Mouse (Mus musculus): ENCODE measurements around the gene Tes.

GRCm38 (mm10) chr6:17112990-17113389 is 48.0 kb downstream of the Tes start:
- TF ChIP-seq CTCF (conservative IDR thresholded peaks at IDR 0.05; ENCODE audit: insufficient read depth, insufficient read length, low read depth, low read length) (no peak), POLR2A (IDR thresholded peaks at IDR 0.05; ENCODE audit: low read depth, low read length) (no peak)

Measured in kidney, adult 2 months (tissue).